Mouse (Mus musculus) T-helper 17 cell (primary cell): ENCODE data around the gene Ttc9b.

Experiments used
- in situ Hi-C, 2 experiments: fragments of 300-600 bp; cut with MboI, MseI; formaldehyde crosslinking; loops; 1 replicate in 1 of 2; 2 replicates in 1 of 2; pipeline ENCODE4 v1.15.1; 2025; ENCODE audit warnings: high pct_unique_total_duplicates in 2 of 2

Gene Ttc9b

GRCm38 (mm10) chr7:27635094-27635493, 18.6 kb upstream of the Ttc9b start:
- in situ Hi-C loops, result loop anchor here in 1 of 2 experiments (5.0 kb wide), 1 partner anchor 38 kb away; no protein-coding TSS in a partner anchor

GRCm38 (mm10) chr7:27644471-27644870, 9.2 kb upstream of the Ttc9b start:
- in situ Hi-C loops, result loop anchor here in 1 of 2 experiments (5.0 kb wide), 1 partner anchor 38 kb away; no protein-coding TSS in a partner anchor

GRCm38 (mm10) chr7:27646516-27646915, 7.2 kb upstream of the Ttc9b start:
- in situ Hi-C loops, result no loop called here

GRCm38 (mm10) chr7:27647281-27648002, 6.3 kb upstream of the Ttc9b start:
- in situ Hi-C loops, result no loop called here

GRCm38 (mm10) chr7:27649723-27650122, 4.0 kb upstream of the Ttc9b start:
- in situ Hi-C loops, result loop anchor here in 1 of 2 experiments (5.0 kb wide), 1 partner anchor 78 kb away; no protein-coding TSS in a partner anchor

GRCm38 (mm10) chr7:27650949-27651348, 2.8 kb upstream of the Ttc9b start:
- in situ Hi-C loops, result loop anchor here in 1 of 2 experiments (5.0 kb wide), 1 partner anchor 76 kb away; no protein-coding TSS in a partner anchor

GRCm38 (mm10) chr7:27654607-27655276, 1.0 kb downstream of the Ttc9b start:
- in situ Hi-C loops, result loop anchor here in 1 of 2 experiments (5.0 kb wide), 1 partner anchor 73 kb away; no protein-coding TSS in a partner anchor

GRCm38 (mm10) chr7:27655545-27655944, 1.8 kb downstream of the Ttc9b start:
- in situ Hi-C loops, result no loop called here

- in situ Hi-C loops, result no loop called here
Measured at GRCm38 (mm10) chr7:27656600-27656999, 2.9 kb downstream of the Ttc9b start.

GRCm38 (mm10) chr7:27657824-27658395, 4.2 kb downstream of the Ttc9b start:
- in situ Hi-C loops, result no loop called here

- in situ Hi-C loops, result no loop called here
Measured at GRCm38 (mm10) chr7:27658712-27659663, 5.3 kb downstream of the Ttc9b start.

- in situ Hi-C loops, result no loop called here
Measured at GRCm38 (mm10) chr7:27662038-27662437, 8.3 kb downstream of the Ttc9b start.

GRCm38 (mm10) chr7:27673064-27673574, 19.4 kb downstream of the Ttc9b start:
- in situ Hi-C loops, result no loop called here

- in situ Hi-C loops, result no loop called here
Measured at GRCm38 (mm10) chr7:27673575-27674131, 19.9 kb downstream of the Ttc9b start.

- in situ Hi-C loops, result no loop called here
Measured at GRCm38 (mm10) chr7:27674195-27674521, 20.4 kb downstream of the Ttc9b start.

- in situ Hi-C loops, result no loop called here
Measured at GRCm38 (mm10) chr7:27674522-27675221, 21.0 kb downstream of the Ttc9b start, which contains the start of gene Map3k10. Gene Map3k10 (minus strand): TSS chr7:27674598.

GRCm38 (mm10) chr7:27675222-27675612, 21.5 kb downstream of the Ttc9b start:
- in situ Hi-C loops, result no loop called here

- in situ Hi-C loops, result loop anchor here in 1 of 2 experiments (5.0 kb wide), 1 partner anchor 41 kb away; no protein-coding TSS in a partner anchor
Measured at GRCm38 (mm10) chr7:27683218-27683617, 29.5 kb downstream of the Ttc9b start.

GRCm38 (mm10) chr7:27685220-27685619, 31.5 kb downstream of the Ttc9b start:
- in situ Hi-C loops, result no loop called here

- in situ Hi-C loops, result no loop called here
Measured at GRCm38 (mm10) chr7:27685681-27686080, 32.0 kb downstream of the Ttc9b start.
